Mouse (Mus musculus): Measurements from ENCODE around the gene Ndufa11.

Gene Ndufa11

DNA sequence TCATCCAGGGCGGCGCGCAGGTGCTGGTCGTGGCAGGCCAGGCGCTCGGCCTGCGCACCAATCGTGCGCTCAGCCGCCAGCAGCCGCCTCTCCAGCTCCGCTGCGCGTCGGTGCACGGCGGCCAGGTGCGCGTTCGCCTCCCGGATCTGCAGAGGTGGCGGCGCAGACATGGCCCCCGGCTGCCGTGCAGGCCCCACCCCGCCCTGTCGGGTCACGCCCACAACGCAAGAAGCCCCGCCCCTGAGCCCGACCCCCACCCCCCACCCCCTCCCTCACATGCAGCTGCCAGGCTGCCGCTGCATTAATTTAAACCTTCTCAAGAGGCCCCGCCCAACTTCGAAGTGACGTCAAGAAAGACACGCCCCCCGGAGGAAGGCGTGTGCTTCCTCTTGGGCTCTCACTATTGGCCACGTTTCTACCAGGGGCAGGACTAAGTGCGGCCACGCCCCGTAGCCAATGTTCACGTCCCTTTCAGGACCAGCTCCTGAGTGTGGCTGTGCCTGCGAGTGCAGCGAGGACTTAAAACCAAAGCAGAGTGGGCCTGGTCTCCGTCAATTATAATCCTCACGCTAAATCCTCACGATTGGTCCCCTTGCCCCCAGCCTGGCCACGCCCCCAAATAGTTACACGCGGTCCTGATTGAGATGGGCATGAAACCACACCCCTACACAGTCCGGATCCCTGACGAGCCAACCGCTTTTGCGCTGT, 758 bp upstream of the Ndufa11 start:
- peak; percentile 99 for DNase-seq

DNA sequence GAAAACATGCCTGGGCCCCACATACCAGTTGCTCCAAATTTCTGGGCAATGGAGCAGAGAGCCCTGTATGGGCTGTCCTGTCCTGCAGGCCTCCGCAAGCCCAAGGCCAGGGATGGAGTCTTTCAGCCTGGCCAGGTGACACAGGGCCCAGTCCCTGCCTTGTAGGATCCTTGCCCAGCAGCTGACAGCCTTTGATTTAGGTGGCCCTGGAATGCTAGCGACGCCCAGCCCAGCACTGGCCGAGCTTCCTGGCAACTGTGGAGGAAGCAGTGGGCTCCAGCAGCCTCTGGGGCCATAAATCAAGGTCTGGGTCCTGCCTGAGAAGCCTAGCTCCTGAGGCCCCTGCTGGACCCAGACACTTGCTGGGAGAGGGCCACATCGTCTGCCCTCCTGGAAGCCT, 4.9 kb downstream of the Ndufa11 start:
- no peak for DNase-seq

DNA sequence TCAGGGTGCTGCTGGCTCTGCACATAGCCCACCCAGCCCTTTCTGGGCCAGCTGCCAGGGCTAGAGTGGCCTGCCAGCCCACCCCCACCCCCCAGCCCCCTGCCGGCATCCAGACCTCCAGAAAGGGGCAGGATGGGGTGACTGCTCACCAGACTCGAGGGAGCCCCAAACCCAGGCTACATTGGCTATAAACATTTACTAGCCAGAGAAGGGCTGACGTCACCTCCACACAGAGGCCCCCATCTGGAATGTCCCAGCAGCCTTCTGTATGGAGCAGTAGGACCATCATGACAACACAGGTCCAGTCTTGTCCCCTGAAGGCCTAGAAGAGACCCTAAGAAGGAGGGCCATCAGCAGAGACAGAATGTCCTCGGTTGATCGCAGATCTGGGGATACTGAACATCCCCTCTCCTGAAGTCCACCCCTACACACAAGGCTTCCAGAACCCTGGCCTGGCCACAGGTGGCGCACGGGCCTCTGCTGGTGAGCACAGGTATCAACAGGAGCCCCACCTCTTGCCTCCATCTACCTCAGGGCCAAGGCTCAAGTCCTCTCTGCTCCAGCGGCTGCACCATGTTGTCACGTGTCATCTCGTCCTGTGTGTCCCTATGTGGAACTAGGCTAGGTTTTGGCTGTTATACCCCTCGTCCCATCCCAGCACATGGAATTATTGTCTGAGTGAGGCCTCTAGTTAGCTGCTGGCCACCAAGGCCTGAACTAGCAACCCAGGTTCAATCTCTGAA, 6.0 kb downstream of the Ndufa11 start:
- DNase-seq, result no peak

DNA sequence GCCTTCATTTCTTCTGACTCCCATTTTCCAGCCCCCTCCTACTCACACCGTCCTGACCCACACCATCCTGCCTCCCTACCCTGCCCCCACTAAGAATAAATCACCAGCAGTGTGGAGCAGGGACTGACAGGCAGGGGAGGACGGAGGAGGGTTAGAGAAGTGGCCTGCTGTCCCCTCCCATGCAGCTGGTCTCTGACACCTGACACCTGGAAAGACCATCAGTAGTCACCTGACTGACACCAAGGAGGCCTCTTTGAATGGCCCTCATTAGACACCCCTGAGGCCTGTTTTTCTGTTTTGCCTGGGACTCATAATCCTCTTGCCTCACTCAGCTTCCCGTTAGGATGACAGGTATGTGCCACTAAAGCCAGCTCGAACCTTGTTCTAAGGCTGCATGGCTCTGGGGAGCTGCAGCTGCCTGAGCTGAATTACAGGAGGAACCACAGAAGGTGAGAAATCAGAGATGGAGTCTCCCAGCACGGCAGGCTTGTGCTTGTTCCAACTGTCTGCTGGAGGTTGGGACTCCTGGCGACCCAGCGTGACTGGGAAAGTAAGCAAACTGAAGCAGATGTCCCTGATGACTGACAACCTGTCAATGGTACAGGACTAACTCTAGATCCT, 9.6 kb downstream of the Ndufa11 start:
- no peak for DNase-seq

DNA sequence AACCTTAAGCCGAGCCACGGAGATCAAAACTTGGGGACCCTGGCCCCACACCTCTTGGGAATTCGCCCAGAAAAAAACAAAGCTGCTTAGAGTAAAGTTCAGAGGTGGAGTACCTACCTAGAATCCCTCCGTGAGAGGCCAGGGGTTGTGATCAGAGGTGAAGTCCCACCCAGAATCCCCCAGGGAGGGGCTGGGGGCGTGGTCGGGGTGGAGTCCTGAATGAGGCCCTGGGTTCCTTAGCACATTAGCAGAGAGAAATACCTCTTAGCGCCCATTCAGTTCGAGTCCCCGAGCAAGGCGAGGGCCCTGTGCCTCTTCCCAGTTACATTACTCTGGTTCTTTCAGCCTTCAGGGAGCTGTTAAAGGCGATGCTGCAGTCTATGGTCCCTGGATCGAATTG, 10.1 kb downstream of the Ndufa11 start:
- DNase-seq, result peak; percentile 49

DNA sequence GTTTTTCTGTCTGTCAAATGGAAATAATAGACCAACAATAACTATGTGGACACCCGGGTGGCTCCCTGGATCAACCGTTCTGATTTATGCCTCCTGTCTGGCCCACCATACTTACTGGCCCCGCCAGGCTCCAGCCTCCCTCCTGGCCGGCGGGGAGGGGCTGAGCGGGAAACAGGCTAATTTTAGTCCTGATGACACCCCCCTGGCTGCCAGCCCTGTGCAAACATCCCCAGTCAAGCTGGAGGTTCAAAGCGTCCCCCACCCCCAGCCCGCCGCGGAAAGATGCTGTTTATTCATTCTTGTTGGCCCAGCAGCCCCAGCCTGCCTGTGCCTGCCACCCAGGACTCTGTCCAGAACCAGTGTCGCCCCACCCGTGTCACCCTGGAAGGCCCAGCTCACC, 10.6 kb downstream of the Ndufa11 start:
- DNase-seq, result no peak

DNA sequence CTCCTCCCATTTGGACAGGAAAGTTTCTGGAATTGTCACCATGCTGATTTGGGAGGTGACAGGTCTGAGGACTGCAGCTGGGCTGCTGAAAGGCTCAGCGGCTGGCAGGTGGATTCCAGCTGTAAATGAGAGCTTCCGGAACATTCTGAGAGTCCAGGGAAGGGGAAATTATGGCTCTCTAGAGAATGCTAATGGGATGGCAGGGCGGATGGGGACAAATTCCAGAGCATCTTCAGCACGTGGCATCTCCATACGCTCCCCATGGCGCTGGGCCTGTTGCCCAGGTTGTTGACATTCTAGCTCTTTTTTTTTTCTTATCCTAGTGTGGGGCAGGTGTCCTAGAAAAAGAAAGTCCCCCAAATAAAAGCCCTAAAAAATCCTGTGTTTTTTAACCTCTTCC, 11.6 kb downstream of the Ndufa11 start:
- no peak for DNase-seq

DNA sequence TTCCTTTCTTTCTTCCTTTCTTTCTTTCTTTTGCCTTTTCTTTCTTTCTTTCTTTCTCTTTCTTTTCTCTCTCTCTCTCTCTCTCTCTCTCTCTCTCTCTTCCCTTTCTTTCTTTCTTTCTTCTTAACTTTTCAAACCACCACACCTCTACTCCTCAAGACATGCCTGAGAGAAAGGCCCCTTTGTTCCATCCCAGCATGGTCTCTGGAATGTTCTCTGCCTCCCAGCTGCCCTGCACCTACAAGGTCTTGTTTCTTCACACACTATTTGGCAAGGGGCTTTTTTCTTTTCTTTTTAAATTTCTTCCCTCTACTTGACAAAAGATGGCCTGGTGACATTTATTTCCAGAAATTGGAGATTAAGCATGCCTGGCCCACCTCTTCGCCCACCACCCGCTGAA, 12.1 kb downstream of the Ndufa11 start:
- DNase-seq, result no peak

DNA sequence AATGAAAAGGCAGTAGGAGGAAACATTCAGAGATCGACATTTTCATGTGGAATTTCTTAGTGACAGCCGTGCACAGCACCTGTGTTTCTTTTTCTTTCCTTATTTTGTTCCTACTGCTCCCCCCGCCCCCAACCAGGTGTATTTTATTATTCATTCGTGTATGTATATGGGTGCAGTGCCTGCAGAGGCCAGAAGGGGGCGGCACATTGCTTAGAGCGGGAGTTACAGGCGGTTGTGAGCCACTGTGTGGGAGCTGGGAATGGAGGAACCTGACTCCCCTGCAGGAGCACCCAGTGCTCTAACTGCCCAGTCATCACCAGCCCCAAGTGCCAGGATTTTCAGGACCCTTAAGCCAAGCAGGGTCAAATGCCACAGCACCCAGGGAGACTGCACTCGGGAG, 19.0 kb downstream of the Ndufa11 start:
- peak; percentile 63 for DNase-seq

DNA sequence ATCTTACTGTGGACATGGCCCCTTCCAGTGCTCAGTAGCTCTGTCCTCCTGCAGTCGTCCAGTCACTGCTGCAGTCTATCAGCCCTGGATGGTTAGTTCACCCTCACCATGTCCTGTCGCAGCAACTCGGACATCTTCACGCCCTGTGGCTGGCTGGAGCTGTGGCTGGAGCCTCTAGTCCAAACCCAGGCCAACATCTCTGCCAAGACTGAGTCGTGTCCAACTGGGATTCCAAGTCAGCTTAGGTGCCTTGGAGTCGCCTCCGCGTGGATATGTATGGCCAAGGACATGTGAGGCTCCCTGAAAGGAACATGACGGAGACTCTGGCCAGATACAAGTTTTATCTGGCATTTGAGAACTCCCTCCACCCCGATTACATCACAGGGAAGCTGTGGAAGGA, 20.7 kb downstream of the Ndufa11 start:
- DNase-seq, result no peak

DNA sequence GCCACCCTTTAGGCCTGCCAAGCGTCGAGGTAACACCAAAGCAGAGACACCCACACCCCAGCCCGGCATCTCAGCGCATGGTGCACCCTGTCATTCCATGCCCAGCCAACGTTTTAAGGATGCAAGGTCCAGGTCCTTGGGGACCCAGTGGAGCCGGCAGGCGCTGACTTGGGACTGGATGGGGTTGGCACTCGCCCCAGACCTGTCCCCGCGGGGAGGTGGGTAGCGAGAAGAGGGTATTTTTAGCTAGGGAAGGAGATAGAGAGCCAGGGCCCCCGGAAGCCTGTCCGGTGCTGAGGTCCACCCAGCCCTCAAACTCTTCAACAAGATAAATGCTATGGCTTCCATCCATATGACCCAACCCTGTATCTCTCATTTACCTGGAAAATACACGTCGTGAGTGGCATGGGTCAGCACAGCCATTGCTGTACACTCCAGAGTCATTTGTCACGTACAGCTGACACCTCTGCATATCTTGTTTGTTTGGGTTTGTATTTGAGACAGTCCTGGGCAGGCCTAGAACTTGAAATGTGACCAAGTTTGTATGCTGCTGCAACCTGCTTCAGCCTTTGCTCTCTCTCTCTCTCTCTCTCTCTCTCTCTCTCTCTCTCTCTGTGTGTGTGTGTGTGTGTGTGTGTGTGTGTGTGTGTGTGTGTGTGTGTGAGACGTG, 22.7 kb downstream of the Ndufa11 start:
- no peak for DNase-seq

DNA sequence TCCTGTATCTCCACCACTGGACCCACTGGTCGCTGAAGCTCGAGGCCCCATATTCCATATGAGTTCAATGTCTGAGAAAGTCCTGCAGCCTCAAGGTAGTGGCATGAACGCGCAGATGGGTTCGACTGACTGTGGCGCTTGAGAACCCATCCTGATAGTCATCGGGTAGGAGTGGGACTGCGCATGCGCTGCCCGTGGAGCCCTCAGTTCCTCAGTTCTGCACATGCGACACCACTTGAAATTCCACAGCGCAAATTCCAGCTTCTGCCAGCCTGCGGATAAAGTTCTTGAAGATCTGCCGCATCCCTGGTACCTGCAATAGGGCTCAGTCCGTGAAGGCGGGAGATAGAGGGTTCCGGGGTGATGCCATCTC, 23.2 kb downstream of the Ndufa11 start:
- no peak for DNase-seq

DNA sequence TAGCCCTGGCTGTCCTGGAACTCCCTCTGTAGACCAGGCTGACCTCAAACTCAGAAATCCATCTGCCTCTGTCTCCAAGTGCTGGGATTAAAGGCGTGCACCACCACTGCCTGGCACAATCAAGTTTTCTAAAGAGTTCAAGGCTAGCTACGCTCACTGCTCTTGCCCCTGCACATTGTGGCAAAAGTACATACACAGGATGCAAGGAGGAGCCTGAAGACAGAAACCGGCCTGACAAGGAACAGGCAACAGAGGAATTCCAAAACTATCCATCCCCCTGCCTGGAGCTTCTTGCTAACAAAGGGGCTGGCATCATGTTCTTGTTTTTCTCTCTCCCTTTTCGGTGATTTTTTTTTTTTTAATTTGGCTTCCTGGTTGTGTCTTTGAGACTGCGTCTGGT, 26.6 kb downstream of the Ndufa11 start:
- DNase-seq, result no peak

DNA sequence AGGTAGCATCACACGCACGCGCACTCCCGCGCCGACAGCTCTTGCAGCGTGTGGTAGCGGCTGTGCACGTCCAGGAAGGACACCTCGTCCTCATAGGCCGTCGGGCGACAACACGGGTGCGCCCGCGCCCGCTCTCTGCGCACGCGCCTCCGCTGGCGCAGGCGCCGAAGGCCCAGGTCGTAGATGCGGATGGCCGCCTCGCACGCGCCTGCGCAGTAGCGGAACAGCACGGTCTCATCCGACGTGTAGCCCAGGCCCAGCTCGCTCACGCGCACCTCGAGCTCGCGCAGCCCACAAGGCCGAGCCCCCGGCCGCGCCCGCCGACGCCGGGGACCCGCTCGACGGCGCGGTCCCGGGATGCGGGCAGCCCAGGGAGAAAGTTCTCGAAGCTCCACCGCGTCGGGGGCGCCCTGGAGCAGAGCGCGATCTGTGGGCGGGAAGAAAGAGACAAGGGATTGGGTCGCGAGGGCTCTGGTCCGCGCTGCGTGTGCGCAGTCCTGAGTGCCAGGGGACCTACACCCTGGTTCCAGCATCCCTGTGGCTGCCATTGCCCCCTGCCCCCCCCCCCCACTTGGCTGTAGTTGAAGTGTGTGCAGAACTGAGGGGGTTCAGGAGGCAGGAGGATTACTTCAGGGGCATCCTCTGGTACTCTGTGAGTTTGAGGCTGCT, 34.0 kb downstream of the Ndufa11 start:
- peak; percentile 50 for DNase-seq

DNA sequence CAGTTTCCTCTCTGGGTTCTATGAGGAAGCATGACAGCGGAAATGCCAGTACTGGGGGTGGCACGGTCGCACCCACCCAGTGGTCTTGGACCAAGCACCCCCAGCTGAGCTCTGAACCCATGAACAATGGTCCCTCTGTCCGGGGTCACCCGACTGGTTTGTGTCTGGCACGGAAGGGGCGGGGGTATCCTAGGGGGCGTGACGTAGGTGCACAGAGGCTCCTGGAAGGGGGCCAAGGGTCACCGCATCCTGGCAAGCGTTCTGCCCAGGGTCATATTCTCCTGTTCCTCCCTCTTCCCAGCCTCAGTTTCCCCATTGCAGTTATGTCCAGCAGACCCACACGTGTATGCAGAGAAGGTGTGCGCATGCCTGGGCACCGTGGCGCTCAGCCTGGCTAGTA, 35.9 kb downstream of the Ndufa11 start:
- DNase-seq, result no peak

DNA sequence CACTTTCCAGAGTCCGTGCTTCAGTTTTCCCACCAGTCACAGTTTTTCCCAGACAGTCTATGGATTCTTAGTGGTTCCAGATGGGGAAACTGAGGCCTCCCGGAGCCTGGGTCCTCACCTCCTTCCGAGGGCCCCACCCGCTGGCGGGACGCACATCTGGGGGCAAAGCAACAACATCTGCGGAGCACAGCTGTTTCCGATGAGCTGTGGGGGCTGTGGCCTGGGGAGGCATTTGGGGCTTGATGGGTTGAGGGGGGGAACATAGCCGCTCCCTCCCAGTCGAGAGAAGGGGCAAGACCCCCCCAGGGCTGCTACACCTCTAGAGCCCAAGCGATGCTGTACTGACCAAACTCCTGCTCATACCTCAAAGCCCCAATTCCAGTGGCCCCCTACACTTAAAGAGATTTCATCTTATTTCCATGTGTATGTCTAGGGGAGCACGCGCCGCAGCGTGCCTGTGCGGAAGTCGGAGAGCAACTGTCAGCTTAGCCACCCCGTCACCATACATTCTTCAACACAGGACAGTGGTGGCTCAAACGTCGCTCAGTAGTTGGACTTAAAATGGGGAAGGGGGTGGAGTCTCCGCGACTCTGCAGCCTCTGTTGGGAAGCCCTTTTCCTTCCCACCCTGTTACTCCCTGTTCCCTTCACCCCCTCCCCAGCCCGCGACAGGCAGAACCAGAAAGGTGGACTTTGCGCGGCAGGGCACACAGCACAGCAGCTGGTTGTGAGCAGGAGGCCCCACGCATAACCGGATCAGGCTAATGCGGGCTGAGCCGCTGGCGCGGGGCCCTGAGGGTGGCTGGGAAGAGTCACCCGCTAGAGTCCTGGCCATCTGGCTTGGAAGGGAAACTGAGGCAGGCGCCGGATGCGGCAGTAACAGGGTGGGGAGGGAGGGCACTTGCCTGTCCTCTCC, 37.0 kb downstream of the Ndufa11 start:
- peak; percentile 55 for DNase-seq

DNA sequence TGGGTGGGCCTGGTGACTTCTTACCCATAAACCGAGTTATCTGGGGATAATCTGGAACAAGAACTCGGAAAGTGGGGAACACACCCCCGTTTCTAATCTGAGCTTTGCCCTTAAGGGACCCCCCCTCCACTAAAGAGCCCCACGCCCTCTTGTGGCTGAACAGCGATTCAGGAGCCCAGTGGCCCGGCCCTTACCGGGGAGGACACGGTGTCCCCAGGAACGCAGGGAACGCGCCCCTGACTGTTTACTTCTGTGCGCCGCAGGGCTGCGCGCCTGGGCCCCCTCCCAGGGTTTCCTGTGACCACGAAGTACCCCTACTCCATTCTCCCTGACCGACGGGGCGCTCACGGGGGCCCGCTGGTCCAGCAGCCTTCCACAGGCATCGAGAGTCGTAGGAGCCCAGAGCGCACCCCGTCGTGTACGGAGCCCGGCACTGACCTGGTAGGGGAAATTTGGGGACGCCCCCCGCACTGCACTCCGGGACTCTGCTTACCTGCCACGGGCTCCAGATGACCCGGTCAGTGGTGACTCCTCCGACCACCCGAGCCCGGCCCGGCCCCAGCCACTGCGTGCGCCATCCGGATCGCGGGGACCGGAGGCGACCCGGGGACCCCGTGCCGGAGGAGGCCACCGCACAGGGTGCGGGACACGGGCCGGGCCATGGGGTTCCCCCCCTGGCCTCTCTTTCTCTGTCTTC, 39.3 kb downstream of the Ndufa11 start:
- peak; percentile 69 for DNase-seq

DNA sequence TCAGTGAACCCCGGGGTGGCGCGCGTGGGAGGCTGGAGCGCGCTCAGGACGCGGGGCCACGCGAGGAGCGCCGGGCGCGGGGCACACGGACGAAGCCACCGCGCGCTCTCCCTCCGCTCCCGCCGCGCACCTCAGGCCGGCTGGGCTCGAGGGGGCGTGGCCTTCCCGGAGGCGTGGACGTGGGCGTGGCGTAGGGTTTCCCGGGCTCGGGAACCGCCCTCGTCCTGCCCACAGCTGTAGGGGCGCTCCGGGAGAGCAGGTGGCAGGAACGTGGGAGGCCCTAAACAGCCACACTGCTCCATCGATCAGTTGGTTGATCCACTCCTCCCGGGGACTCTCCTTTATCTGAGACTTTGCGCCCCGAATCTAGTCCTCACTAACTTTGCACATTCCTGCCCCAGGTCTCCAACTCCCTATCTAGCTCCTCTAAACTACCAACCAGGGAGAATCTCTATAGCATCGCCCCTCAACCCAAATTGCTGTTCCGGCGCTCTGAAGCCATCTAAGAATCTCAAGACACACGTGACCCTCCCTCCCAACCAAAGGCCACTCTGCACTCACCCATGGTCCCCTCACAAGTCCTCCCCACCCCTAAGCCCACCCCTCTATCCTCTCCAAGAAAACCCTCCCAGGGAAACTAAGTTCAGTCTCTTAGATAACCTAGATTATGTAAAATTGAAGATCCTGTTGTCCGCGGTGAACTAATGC, 40.0 kb downstream of the Ndufa11 start, which contains the start of gene Nrtn:
Gene Nrtn, minus strand, starts transcription at position 115 of the 708 bp plus-strand sequence.
- DNase-seq, result peak; percentile 86

DNA sequence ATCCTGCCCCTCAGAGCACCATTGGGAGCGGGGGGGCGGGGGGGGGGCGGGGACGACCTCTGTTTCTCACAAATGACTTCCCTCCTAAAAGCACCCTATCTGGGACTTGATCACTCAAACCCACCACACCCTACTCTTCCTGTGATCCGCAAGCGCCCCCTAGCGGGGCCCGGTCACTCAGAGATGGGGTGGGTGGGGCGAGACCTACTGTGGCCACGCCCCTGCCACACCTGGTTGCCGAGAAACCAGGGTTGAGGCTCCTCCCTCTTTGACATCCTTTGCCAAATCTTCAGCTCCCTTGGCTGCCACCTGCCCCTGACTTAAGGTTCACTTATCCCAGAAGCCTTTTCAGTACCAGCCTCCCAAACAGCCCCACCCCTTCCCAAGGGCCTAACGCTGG, 40.6 kb downstream of the Ndufa11 start:
- DNase-seq, result peak; percentile 97

DNA sequence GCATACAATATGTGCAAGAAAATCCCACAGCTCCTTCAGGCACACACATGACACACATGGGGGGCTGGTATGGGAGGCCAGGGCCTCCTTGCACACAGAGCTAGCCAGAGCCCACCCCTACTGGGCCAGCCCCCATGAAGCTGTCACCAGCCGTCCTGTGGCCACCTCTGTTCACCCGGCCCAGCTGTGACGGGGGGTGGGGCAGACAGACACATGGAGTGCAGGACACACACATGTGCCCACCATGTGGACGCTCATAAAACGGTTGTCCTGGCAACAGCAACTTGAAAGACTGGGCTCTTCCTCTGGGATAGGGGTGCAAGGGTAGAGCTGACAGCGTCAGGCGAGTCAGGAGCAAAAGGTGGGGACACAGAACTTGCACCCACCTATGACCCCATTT, 41.7 kb downstream of the Ndufa11 start:
- no peak for DNase-seq

DNA sequence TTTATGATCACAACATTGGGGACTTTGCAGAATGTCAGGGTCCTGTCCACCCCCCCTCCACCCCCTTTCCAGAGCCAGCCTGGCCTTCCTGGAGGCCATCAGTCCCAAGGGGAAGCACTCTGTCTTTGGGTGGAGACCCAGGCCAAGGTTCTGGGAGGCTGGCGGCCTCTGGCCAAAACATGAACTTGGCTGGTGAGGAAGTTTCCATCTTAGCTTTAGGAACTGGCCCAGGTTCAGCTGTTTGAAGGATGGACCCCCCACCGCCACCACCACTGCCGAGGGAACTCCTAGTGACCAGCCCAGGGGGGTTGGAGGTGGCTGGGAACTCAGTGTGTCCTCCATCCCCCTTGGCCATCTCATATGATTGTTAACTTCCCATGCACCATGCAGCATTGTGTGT, 43.5 kb downstream of the Ndufa11 start:
- DNase-seq, result no peak

Data from thymus, postnatal 4 days (tissue).